Mouse (Mus musculus): ENCODE results near the gene Treh.
"Not testable (repeated sequence)": the region's sequence is repeated elsewhere in the genome, so short reads cannot be mapped to it uniquely, and the experiment has no call there.

Treh gene

DNA sequence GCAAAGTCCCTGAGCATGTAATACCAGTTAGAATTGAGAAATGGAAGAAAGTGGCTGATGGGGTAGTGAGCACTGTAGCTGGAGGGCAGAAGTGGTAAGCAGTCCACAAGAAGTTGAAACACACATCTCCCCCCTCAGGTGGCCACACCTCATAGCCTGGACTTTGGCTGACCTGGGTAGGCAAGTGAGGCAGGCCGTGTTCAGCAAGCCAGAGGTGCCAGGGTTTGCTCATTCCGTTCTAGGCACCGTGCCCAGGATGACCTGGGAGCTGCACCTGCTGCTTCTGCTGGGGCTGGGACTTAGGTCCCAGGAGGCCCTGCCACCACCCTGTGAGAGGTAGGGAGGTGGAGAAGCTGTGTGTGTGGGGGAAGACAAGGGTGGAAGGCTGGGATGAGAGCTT, at the start of gene Treh:
Treh (plus strand) TSS at position 229 of the 400 bp plus-strand sequence.
- no peak for DNase-seq

DNA sequence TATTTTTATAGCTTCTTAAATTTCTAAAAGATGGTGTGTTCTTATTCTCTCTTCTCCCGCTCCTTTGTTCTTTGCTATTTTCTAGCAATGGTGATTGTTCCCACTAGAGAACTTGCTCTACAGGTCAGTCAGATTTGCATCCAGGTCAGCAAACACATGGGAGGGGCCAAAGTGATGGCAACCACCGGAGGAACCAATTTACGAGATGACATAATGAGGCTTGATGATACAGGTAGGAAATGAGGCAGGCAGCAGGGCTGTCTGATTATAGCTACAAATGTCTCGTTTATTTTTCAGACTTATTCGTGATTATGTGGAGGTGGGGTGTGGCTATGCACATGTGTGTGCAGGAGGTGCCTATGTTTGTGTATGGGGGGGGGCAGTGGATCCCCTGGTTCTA, 48.6 kb upstream of the Treh start:
- no peak for DNase-seq

DNA sequence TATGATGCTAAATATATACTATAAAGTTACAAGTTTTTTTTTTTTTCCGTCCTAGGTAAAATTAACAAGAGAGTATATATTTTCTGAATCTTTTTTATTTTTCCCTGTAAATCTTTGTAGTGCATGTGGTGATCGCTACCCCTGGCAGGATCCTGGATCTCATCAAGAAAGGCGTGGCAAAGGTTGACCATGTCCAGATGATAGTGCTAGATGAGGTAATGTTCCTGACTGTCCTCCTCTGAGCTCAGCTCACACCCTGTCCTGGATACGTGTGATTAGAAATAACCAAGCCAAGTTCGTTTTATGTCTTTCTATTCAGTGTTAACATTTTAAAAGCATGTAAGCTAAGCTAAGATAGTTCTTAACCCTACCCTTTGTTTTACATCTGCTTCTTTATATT, 46.8 kb upstream of the Treh start:
- no peak for DNase-seq

- DNase-seq = no peak
Observed at GRCm38 (mm10) chr9:44637551-44638169, 35.4 kb upstream of the Treh start.

- not testable (repeated sequence) for DNase-seq
Observed at GRCm38 (mm10) chr9:44638726-44639125, 34.3 kb upstream of the Treh start.

- not testable (repeated sequence) for DNase-seq
Observed at GRCm38 (mm10) chr9:44640028-44640427, 33.0 kb upstream of the Treh start.

- DNase-seq = no peak
Observed at GRCm38 (mm10) chr9:44640646-44641357, 32.2 kb upstream of the Treh start.

- DNase-seq = no peak
Observed at GRCm38 (mm10) chr9:44641616-44642015, 31.4 kb upstream of the Treh start.

- no peak for DNase-seq
Observed at GRCm38 (mm10) chr9:44643103-44643502, 29.9 kb upstream of the Treh start.

DNA sequence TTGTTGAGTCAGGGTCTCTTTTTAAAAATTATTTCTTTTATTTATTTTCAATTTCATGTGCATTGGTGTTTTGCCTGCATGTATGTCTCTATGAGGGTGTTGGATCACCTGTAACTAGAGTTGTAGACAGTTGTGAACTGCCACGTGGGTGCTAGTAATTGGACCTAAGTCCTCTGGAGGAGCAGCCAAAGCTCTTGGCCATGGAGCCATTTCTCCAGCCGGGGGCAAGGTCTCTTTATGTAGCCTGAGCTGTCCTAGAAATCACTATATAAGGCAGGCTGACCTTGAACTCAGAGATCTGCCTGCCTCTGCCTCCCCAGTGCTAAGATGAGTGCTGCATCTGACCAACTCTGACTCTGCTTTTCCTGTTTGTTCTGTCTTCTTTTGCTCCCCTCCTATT, 28.8 kb upstream of the Treh start:
- no peak for DNase-seq

GRCm38 (mm10) chr9:44645481-44645880, 27.6 kb upstream of the Treh start:
- peak; percentile 82 for DNase-seq

GRCm38 (mm10) chr9:44645924-44646323, 27.1 kb upstream of the Treh start:
- peak; percentile 40 for DNase-seq

DNA sequence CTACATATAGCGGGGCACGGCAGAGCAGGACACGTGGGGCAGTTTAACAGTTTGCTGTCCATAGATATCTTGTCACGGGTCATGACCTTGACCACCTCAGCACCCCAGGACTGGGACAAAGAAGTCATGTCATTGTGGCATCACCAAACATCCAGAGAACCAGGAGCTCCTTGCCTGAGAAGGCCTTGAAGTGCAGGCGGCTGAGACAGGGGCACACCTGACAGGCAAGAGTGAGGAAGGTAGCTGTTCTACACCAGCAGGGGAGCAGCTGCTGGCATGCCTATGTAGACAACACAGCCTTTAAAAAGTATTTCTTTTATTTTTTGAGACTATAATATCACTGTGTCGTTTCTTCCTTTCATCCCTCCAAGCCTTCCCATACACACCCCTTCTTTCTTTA, 26.7 kb upstream of the Treh start:
- DNase-seq = no peak

DNA sequence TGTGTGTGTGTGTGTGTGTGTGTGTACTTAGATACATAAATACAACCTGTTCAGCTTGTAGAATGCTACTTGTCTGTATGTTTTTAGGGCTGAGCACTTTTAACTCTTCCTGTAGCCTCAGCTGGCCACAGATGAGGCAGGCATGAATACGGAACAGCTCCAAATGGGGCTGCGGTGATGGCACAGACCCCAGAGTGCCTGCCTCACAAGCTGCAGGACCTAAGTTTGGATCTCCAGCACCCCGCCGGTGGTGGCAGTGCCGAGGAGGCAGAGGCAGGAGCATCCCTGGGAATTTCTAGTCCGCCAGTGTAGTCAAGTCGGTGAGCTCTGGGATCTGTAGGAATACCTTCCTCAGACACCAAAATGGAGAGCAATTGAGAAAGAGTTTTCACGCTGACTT, 26.0 kb upstream of the Treh start:
- no peak for DNase-seq

DNA sequence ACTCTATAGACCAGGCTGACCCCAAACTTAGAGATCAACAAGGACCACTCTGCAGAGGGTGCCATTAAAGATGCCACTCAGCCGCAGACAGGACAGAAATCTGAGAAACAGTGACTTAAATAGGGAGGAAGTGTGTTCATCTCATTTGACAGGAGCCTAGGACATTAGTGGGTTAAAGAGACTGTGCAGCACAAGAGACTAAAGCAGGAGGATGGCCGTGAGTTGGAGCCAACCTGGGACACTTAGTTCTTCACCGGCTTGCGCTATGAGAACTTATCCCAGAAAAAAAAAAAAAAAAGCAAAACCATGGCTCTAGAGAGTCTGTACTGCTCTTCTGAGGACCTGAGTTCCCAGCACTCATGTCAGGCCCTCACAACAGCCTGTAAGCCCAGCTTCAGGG, 25.4 kb upstream of the Treh start:
- no peak for DNase-seq

GRCm38 (mm10) chr9:44648881-44649281, 24.2 kb upstream of the Treh start:
- no peak for DNase-seq

DNA sequence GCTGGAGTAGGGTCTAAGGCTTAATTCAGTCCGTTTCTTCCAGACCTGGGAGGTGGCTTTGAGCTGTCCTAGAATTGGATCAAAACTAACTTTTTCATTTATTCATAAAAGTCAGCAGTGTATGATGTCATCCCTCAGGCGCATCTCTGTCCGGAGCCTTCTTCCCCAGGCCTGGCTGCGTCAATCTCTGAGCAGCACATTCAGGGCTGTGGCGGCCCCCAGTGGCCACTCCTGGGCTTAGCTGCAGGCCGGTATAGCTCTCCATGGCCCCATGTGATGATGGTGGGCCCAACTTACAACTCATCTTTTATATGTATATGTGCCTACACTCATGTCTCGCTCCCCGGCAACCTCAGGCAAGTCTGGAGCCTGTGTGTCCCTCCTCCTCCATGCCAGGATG, 21.0 kb upstream of the Treh start:
- peak; percentile 83 for DNase-seq

- DNase-seq = no peak
Observed at GRCm38 (mm10) chr9:44653896-44654295, 19.1 kb upstream of the Treh start.

- peak; percentile 72 for DNase-seq
Observed at GRCm38 (mm10) chr9:44655098-44656066, 17.7 kb upstream of the Treh start.

- DNase-seq = no peak
Observed at GRCm38 (mm10) chr9:44663706-44664105, 9.3 kb upstream of the Treh start.

DNA sequence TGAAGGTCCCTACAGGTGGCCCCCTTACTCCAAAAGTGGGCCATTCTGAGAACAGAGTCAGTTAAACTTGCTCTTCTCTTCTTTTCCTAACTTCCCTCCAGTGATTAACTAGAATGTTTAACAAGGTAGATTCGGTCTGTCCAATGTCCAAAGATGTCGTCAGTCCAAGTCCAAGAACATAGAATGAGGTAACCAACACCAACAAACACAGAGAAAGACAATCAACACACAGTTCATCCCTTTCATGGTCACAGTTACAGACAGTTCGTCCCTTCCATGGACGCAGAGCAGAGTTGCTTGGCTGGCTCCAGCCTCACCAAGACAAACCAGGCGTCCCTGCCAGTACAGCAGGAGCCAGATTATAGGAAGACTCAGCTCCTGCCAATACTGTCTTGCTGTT, 1.6 kb upstream of the Treh start:
- no peak for DNase-seq

GRCm38 (mm10) chr9:44672291-44672865, 655 bp upstream of the Treh start:
- no peak for DNase-seq

DNA sequence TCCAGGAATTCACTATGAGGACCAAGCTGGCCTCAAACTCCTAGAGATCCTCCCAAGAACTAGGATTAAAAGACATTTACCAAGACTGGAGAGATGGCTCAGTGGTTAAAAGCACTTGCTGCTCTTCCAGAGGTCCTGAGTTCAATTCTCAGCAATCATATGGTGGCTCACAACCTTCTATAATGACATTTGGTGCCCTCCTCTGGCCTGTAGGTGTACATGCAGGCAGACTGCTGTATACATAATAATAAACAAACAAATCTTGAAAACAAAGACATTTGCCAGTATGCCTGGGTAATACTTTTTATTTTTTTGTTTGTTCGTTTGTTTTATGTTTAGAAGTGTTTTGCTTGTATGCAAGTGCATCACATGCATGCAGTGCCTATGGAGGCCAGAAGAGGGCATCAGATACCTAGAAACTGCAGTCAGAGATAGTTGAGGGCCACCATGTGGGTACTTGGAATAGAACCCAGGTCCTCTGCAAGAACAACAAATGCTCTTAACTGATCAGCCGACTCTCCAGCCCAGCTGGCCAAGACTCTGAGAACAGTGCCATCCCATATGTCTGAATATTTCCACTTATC, 5.3 kb downstream of the Treh start:
- no peak for DNase-seq

Measured in lung, postnatal 14 days (tissue).